Mouse (Mus musculus) left cerebral cortex, adult 8-10 months (tissue): Measurements from ENCODE around the gene Chtop. TPM values are rescaled to one million over a fixed set of nuclear protein-coding genes. Genes with fewer than 3 reads are reported as not detected.

Experiments used
- DNase-seq, 2 experiments: peaks; one replicate each; pipeline ENCODE4 v3.0.0; 2022; ENCODE audit warnings: low spot score in 2 of 2
- total RNA-seq, 4 experiments: library from RNA; stranded (reverse); gene quantifications; 2 replicates each; pipeline ENCODE4 v1.2.4; 2022

The Chtop gene
- 100 to 1,000 TPM; 162 to 170 (median 167) TPM for total RNA-seq

DNA sequence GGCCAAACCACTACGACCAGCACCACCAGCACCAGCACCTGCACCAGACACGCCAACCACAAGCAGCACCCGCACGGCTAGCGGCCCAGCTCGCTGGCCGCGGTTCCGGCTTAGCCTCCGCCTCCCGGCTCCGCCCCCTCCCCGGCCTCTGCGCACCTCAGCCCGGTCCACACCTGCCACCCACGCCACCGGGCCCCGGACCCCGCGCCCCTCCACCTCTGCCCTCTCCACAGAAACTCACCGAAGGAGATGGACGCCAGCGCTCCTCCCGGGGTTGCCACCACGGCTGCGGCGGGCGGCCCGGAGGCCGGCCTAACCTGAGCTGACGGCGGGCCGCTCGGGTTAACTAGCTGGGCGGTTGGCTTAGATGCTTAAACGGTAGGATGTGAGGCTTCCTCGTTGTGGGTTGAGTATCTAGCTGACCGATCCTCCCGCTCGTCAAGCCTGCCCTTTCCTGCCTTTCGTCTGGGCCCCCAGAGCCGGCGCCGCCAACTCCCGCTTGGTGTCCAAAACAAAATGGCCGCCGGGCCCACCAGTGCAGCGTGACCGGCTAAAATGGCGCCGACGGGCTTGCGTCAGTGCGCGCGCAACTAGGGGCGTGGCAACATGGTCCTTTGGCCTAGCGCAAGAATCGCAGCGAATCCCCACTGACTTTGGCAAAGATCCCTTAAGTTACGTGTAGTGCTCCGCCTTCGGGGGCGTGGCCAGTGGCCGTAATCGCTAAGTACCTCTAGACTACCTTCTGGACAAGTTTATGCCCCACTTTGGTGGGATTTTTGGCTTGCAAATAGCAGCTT is at the start of gene Chtop:
TSS of gene Chtop (minus strand) at position 549 of the 797 bp plus-strand sequence.
- peak; percentile 98 to 99 for DNase-seq

DNA sequence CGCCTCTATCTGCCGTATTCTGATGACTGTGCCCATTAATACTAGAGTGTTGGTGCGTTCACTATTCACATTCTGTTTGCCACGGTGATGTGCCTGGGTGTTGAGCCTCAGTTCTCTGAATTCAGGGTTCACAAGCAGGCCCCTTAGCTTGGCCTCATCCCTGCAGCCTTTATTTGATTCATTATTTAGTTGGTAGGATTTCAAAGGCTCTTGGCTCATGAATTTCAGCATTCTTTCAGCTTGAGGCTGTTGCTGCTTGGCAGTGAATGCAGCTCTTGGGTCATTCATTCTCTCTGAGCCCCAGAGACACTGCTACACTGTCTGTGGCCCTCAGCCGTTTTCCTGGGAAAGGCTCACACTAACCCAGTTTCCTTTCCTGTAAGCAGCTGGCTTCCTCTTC is 46.7 kb upstream of the Chtop start:
- DNase-seq = peak in 1 of 2 experiments; percentile 61

DNA sequence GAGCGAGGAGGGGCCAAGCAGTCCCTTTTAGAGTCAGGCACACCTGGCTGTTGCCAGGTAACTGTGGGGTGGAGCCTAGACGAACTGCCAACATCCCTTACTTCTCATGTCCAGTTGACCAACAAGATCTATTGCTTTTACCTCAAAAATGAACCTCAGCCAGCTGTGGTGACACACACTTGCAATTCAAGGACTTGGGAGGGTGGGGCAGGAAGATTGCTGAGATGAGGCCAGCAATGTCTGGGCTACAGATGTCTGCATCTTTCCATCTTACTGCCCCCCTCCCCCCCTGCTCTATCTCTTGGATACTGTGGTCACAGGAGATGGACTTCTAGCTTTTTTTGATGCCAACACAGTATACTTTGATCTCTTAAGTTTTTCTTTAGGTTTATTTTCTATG is 42.9 kb upstream of the Chtop start:
- DNase-seq = no peak

DNA sequence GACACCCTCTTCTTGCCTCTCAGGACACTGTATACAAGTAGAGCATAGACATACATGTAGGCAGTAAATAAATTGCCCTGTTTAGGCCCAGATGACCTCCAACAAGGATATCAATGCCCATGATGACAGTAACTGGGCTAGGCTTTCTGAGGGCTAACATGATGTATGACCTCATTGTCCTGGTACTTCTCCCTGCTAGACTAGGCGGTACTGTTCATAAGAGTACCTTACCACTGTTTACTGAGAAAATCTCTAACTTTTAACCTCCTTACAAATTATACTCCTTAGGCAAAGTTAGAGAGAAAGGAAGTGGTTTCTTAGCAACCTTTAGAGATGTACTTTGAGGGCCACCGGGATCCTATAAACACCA is 41.1 kb upstream of the Chtop start:
- no peak for DNase-seq

DNA sequence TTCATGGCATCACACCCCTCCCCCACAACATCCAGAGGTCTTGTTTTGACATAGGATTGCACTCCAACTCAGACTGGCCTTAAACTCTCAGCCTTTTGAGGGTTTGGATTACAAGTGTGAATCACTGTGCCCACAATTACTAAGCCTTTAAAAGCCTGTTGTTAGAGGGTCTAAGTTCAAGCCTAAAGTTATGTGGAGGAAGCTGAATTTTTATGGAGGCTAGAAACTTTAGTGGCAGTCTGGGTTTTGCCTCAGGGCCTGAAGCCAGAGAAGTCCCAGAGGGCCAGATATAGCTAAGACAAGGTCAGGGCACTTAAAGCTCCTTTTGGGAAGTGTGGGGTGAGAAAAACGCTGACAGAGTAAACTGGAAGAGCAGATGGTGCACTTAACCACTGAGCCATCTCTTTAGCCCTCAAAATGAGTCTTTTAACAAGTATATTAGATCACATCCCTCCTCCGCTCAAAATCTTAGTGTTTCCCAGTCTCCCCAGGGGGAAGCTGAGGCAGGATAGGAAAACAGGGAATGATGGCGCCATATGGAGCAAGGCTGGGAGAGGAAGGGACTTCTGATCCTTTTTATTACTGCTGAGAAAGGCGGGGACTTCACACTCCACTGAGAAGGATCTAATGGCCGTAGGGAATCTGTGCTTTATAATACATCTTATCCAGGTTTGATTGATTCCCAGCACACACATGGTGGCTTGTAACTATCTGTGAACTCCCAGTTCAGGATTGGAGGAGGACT is 40.5 kb upstream of the Chtop start:
- DNase-seq = no peak

DNA sequence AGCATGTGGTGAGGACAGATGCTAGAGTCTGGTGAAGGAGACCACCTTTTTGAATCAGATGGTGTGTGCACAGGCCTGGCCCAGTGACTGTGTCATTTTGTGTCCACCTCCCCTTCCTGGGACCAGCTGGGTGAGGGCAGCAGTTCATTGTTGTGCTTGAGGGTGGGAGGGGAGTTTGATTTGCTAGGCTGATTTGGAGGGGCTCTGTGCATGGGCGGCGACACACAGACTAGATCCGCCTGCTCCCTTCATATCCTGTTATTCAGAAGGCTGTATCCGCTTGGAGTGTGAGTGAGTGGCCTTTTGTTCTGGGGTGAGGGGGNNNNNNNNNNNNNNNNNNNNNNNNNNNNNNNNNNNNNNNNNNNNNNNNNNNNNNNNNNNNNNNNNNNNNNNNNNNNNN is 31.6 kb upstream of the Chtop start:
- peak; percentile 21 to 47 for DNase-seq

DNA sequence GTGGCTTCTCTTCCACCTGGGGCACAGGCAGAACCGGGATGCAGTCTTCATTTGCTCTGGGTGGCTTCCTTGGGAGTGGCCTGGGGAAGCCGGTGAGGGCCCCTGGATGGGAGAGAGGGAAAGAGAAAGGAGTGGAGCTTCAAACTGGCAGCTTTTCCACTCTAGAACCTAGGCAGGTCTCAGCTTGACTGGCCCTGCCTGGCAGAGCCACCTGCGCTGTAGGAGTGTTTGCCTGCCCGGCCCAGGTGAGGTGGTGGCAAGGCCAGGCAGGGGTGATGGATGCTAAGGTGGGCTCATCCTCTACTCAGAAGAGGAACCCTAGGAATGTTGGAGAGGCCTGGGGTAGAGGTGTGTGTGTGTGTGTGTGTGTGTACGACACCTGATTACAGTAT is 28.6 kb upstream of the Chtop start:
- DNase-seq = no peak

DNA sequence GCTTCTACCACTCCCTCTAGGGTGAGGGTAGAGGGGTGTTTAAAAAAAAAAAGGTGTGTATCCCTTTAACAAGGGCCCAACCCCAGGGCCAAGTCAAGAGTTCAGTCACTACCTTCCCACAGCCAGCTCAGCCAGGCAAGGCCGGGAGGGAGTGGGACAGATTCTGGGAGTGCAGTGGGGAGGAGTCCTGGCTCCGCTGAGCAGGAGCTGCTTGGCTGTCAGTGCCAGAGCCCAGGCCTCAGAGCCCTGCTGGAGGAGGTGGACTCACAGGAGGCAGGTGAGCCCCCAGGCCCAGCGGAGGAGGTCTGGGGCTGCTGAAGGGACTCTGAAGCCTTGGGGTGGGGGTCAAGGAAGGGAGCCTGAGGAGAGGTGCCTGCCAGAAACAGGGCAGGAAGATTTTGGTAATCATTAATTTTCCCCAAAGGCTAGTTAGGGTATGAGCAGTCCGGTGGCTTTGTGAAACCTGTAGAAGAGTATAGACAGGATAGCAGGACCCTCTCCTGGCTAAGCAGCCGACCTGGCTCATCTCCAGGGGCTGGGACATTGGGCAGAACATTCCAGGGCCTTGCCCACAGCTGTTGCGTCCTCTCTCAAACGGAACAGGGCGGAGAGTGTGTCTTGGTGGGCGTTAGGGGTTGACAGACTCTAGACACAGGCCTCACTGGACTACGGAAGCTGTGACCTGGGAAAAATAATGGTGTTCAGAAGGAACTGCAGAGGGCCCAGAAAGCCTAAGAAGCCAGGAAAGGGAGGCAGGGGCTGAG is 28.0 kb upstream of the Chtop start, which contains the start of gene S100a16:
TSS of gene S100a16 (plus strand) at position 114 of the 764 bp plus-strand sequence.
- no peak for DNase-seq

DNA sequence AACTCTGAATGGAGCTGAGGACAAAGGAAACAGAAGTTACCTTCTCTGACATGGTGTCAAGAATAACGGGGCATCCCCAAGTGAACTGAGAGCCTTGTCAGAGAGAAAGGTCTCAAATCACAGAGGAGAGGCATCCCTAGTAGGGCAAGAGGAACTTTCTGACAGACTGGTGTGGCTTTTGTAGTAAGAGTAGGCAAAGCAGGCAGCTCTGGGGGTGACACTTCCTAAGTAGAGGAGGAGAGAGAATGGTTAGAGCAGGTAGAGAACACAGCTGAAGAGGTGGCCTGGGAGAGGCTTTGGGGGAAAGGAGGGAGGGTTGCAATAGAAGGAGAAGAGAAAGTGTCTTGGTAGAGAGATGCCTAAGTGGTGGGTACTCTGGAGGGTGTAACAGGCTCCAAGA is 26.1 kb upstream of the Chtop start:
- DNase-seq = no peak

DNA sequence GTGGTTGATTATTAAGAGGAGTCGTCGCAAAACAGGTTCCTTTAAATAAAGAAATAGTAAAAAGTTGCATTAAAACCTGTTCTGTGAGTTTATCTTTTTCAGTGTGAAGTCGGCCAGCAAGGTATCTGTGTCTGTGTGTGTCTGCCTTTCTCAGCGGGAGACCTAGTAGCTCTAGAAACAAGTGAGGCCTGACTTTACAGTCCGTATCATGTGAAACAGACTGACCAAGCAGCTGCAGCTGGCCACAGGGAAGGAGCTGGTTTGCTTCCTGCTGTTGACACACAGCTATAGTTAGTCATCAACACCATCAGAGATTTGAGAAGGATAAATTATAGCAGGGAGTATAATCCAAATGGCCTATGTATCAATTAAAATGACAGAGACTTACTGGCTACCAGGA is 22.4 kb upstream of the Chtop start:
- DNase-seq = no peak

DNA sequence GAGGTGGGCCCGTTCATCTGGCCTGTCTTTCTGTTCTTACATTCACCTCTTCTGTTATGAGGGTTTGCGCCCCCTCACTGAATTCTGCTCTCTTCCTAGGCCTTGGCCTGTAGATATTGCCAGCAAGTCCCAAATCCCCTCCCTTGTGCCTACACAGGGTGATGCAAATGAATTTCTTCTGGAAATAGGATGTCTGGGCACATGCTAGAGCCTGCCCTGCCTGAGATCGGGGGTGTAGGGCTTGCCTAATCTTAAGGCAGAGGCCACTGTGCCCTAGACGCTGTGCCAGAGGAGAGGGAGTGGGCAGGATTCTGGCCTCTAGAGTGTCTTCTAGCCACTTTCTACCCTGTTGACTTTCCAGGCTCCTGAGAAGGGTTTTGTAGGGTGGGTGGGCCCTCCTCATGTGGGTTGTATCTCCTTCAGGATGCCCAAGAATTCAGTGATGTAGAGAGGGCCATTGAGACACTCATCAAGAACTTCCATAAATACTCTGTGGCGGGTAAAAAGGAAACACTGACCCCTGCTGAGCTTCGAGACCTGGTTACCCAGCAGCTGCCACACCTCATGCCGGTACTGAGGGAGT is 18.1 kb upstream of the Chtop start:
- DNase-seq = no peak

DNA sequence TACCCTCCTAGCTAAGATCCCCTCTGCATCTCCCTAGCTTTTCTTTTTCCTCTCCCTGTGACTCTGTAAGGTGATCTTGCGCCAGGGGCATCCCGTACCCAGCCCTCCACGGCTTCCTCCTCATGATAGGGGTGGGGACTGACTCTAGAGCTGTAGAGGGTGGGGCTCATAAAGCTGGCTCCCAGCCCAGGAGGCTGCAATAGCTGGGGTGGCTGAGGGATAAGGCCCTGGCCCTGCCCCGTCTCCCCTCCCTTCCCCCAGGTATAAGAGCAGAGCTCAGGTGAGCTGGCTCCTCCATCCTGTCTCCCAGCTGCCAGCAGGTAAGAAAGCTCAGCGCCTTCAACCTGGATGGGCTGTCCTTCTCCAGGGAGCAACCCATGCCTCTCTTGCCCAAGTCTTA is 17.3 kb upstream of the Chtop start, which contains the start of gene S100a14:
TSS of gene S100a14 (plus strand) at position 277 of the 400 bp plus-strand sequence.
- no peak for DNase-seq

DNA sequence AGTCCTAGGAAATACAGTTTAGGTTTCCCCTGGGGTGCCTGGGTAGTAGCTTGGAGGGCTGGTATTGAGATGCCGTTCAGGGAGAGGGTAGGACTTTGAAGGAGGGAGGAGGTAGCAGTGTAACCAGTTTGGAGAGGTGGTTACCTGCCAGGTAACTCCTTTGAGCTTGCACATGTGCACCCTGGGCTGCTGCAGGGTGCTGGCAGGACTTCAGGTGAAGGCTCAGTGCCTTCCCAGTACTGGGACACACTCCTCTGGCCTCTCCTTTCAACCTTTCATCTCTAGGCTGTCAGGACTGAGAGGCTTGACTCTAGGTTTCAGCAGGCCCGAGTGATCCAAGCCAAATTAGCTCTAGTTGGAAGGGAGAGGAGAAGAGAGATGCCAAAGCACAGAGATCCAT is 16.8 kb upstream of the Chtop start:
- no peak for DNase-seq

DNA sequence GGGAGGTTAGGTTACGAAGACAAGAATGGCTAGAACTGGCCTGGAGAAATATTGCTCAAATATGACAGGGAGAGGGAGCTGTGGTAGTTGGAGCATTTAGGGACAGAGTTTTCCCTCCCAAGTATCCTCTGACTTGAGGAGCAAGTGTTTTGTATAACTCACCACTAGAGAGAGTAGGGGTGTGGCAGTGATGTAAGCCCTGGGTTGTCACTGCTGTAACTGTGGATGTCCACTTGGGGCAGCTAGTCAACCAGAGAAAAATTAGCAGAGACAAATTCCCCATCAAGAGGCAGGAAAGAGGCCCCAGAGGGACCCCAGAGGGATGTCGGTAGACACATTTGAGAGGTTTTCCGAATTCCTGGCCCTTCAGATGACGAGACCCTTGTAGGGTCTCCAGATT is 16.1 kb upstream of the Chtop start:
- DNase-seq = no peak

DNA sequence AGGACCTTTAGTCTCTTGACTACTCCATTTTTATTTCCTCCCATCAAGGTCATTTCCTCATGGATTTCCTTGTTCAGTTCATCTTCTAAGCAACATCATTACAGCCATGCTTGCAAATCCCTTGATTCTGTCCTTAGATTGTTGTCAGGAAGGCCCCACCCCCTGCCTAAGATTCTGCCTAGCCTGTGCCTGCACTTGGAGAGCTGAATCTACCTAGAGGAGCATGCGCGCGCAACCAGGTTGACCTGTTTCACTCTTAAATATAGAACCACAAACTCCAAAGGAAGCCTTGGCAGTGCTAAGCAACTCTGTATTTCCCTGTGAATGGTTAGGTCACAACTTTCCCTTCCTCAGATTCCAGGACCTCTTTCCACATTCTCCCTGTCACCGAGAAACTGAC is 8.4 kb upstream of the Chtop start:
- no peak for DNase-seq

DNA sequence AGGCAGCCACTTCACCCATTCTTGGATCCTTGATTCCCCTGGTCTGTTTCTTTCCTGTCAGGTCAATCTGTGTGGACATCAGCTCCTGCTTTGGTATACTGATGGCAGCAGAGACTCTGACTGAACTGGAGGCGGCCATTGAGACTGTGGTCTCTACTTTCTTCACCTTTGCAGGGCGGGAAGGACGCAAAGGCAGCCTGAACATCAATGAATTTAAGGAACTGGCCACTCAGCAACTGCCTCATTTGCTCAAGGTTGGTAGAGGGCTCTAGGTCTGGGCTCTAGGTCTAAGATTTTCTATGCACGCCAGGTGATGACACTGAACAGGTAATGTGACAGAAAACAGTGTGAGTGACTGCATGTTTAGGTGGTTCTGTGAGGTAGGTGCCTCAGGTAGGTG is 6.5 kb upstream of the Chtop start:
- DNase-seq = no peak

DNA sequence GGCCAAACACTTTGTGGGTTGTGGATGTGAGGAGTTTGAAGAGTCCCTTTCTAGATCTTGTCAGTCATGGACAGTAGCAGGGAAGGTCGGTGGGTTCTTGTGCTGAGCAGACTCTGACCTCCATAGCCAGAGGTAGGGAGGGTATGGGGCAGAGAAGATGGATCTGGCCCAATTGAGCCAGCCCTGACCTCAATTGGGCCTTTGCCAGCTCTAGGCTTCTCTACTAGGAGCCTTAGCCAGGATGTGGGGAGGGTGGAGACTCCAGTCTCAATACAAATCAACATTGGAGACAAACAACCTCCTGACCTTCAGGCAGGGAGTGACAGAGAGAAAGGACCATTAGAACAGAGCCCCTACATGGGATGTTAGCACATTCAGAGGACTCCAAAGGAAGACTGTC is 5.9 kb upstream of the Chtop start:
- DNase-seq = no peak

DNA sequence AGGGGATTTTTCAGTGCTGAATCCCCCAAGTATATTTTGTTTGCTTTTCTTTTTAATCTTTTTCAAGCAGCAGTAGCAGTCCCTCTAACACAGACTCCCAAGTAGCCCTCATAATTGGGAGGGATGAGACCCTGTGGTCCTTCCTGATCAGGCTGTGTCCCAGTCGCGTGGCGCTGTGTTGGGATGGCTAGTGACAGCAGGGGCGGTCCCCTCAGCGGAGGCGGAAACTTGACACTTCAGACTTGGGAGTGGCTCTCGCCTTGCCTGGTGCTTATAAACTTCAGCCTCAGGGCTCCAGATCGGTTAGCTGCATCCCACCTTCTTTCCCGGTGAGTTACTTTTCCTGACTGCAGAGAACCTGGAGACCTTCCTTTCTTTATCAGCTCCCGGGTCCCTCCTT is 5.4 kb upstream of the Chtop start:
- no peak for DNase-seq

DNA sequence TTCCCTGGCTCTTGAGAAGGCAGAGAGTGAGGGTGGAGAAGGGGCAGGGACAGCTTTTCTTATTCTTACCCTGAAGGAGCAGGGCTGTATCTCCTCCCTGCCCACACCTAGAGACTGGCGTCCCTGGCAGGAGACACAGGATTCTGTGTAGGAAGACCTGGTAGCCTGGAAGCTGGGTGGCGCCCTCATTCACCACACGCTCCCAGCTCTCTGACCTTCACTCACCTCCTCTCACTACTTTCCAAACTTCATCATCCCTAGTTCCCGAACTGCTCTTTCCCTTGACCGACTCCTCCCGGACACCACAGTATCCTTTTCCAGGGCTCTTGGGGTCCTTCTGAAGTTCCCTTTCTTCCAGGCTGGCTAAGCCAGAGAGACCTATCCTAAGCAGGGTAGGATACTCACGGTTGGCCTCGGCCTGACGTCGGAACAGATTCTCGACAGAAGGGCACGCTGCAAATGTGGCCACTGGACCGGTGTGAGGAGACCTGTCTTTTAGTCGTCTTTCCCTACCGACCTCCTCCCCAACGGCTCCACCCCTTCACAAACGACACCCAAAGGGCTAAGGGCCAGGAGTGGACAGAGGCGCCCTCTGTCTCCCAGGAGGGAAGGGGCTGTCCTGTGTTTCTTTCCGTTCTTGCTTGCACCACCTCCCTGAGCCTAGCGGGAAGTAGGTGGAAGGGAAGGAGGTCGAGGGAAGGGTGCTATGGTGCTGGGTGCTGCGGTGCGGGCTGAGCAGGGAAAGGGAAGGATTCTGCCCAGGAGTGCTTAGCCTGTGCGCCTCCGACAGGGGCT is 4.7 kb upstream of the Chtop start, which contains the start of the genes S100a1 and S100a13:
TSS of gene S100a1 (minus strand) at position 597 of the 795 bp plus-strand sequence.
TSS of gene S100a13 (plus strand) at position 640 of the 795 bp plus-strand sequence.
- peak in 1 of 2 experiments; percentile 36 for DNase-seq

DNA sequence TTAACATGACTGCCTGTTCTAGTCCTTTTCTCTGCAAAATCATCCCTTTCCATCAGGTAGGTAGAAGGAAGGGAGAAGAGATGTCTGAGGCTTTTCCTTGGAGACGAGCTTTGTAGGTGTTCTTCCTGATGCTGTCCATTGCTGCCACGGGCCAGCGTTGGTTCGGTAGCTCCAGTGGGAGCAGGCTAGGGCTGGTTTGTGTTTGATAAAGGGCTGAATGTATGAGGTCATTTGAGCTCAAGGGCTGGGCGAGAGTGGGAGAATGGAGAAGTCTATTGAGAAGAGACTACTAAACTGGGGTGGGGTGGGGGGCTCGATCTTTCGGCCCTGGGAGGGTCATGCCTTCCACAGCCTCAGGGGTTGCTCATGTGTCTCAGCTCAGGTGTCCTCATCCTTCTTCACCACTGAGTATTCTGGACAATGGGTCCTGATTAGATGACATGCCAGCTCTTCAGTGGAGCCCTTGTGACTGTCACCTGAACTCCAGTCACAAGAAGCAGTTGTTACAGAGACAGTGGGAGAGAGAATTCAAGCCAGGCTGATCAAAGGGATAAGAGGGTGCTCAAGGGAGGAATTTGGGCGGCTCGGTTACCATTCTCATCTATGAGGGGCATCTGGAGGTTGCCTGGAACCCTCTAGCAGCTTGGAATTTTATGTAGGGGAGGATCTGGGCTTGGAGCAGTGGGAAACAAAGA is 3.8 kb upstream of the Chtop start:
- no peak for DNase-seq
